Mouse (Mus musculus) liver, embryonic 14.5 days (tissue): ENCODE measurements at regions not wholly inside any gene's neighbourhood (a gene's known extent, or its start where the extent isn't known, plus 50 kb on each side); places are given as distances from the start of the nearest gene placed in this dataset.
A peak's percentile ranks its signal among the peaks of the same experiment; 100 is the strongest.

Experiments used
- ATAC-seq: fragments of 200-750 bp; cut with Nextera tagmentation; 2 replicates; pipeline ENCODE4 v1.8.0; 2017; ENCODE audit warnings: moderate number of reproducible peaks, mild to moderate bottlenecking, moderate library complexity; ENCODE audit not compliant: insufficient read depth
- DNase-seq, 3 experiments: peaks; one replicate each; pipeline ENCODE4 v3.0.0-alpha.2; 2012 to 2013; ENCODE audit warnings: low read depth in 3 of 3, low spot score in 3 of 3
- H3K27ac ChIP-seq: fragments of 300-500 bp; sonication (generic); 2 replicates; pipeline ENCODE4 v1.5.1; 2014; ENCODE audit warnings: moderate library complexity, mild to moderate bottlenecking, control low read depth, inconsistent platforms
- H3K27me3 ChIP-seq: fragments of 300-500 bp; sonication (generic); 2 replicates; pipeline ENCODE4 v1.6.1; 2014; ENCODE audit warnings: mild to moderate bottlenecking, low read length, moderate library complexity; ENCODE audit not compliant: control insufficient read depth, insufficient read depth
- H3K36me3 ChIP-seq: fragments of 300-500 bp; sonication (generic); replicated peaks from 2 replicates; pipeline ENCODE4 v1.6.1; 2014; ENCODE audit warnings: low read depth; ENCODE audit not compliant: control insufficient read depth, insufficient read depth
- H3K4me1 ChIP-seq, 2 experiments: fragments of 200-500 bp in 1 of 2; fragments of 300-500 bp in 1 of 2; sonication (generic) in 1 of 2; replicated peaks; 2 replicates each; pipeline ENCODE4 v1.6.1; 2012 to 2014; ENCODE audit warnings: antibody characterized with exemption in 1 of 2, inconsistent platforms in 1 of 2, low read length in 1 of 2; ENCODE audit not compliant: control insufficient read depth in 2 of 2, insufficient read depth in 2 of 2
- H3K4me2 ChIP-seq: fragments of 300-500 bp; sonication (generic); 2 replicates; pipeline ENCODE4 v1.6.1; 2014; ENCODE audit warnings: low read depth, mild to moderate bottlenecking, control low read depth, moderate library complexity
- H3K4me3 ChIP-seq, 2 experiments: fragments of 200-500 bp in 1 of 2; fragments of 300-500 bp in 1 of 2; sonication (generic) in 1 of 2; 2 replicates each; pipeline ENCODE4 v1.5.1; 2012 to 2014; ENCODE audit warnings: low read depth in 2 of 2, low read length in 2 of 2, mild to moderate bottlenecking in 2 of 2, control low read depth in 1 of 2, inconsistent platforms in 1 of 2, moderate library complexity in 1 of 2; ENCODE audit not compliant: insufficient read depth in 1 of 2
- H3K9ac ChIP-seq: fragments of 300-500 bp; sonication (generic); replicated peaks from 2 replicates; pipeline ENCODE4 v1.6.1; 2014; ENCODE audit warnings: mild to moderate bottlenecking, control low read depth, moderate library complexity
- H3K9me3 ChIP-seq: fragments of 300-500 bp; sonication (generic); 2 replicates; pipeline ENCODE4 v1.6.1; 2016; ENCODE audit warnings: low read length, mixed read lengths; ENCODE audit not compliant: control insufficient read depth
- CTCF ChIP-seq: IDR thresholded peaks from 2 replicates; pipeline ENCODE4 v1.5.1; 2016; ENCODE audit warnings: antibody characterized with exemption, low read depth, control low read depth
- EP300 ChIP-seq: IDR thresholded peaks from 2 replicates; pipeline ENCODE4 v1.6.1; 2016; ENCODE audit warnings: antibody characterized with exemption, low read depth
- WGBS: fragments of 180-500 bp; shearing (Covaris S2); extraction: QIAGEN DNeasy Blood & Tissue Kit; methylation state at CpG from one replicate; pipeline ENCODE4 v1.1.7; 2014; ENCODE audit not compliant: insufficient replicate concordance; 5-methylcytosine and 5-hydroxymethylcytosine counted together

DNA sequence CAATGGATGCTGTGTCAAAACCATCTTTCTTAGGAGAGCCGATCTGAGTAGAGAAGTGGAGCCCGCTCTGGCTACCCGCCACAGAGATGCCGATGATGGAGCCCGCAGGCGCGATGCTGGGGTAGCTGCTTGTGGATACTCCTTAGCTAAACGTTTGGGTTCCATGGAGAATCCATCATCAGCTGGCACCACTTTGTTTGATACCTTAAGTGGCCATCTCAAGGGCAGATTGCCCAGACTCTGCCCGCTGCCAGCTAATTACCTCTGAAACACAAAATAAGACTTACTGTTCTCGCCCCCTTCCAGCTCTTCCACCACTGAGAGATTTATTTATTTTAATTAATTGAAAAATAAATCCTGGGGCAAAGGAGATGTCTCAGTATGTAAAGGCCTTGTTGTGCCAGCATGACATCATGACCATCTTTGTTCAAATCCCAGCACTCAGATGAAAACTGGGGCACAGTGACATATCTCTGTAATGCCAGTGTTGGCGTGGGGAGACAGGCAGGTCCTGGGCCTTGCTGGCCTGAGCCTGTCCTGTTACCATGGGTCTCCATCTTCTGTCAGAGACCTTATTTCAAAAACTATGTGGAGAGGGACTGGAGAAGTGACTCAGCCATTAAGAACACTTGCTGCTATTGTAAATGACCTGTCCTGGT is 132.1 kb upstream of the Fermt1 start:
- Histone ChIP-seq H3K9ac (no peak overlapping the region), H3K4me2 (no peak overlapping the region), H3K27ac (no peak overlapping the region), H3K36me3 (no peaks in the 10 kb centered on the region), H3K4me3 (no peak overlapping the region), H3K4me1 (no peaks in the 10 kb centered on the region), H3K27me3 (no peaks in the 10 kb centered on the region), H3K9me3 (no peaks in the 10 kb centered on the region)
- DNase-seq (no peak), ATAC-seq (no peak)
- WGBS, result 66% methylated on average over 11 of the region's 11 CpGs
- TF ChIP-seq CTCF, result no peak
- no peak for TF ChIP-seq EP300

DNA sequence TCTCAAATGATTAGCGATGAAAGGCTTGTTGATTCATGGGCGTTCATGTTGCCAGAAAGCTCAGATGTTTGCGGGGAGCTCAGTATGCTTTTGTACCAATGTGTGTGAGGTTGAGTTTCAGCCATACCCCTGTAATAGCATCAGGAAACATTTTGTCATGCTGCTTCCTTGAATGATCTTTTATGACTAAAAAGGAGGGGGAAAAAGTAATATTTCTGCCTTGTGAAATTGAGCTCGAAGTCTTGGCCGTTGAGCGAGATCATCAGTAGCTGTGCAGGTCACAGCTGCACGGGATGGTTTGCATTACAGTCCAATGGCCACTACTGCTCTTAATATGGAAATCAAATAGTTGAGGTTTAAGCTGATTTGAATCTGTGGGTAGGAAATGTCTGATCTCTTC is 145.3 kb upstream of the Fermt1 start:
- Histone ChIP-seq H3K36me3 (no peaks in the 10 kb centered on the region), H3K27ac (no peak overlapping the region), H3K9ac (no peak overlapping the region), H3K4me3 (no peak overlapping the region), H3K4me1 (no peaks in the 10 kb centered on the region), H3K4me2 (no peak overlapping the region), H3K27me3 (no peaks in the 10 kb centered on the region), H3K9me3 (no peaks in the 10 kb centered on the region)
- ATAC-seq (no peak), DNase-seq (no peak)
- TF ChIP-seq CTCF (no peak), EP300 (no peak)
- WGBS, result 73% methylated on average over 7 of the region's 7 CpGs

DNA sequence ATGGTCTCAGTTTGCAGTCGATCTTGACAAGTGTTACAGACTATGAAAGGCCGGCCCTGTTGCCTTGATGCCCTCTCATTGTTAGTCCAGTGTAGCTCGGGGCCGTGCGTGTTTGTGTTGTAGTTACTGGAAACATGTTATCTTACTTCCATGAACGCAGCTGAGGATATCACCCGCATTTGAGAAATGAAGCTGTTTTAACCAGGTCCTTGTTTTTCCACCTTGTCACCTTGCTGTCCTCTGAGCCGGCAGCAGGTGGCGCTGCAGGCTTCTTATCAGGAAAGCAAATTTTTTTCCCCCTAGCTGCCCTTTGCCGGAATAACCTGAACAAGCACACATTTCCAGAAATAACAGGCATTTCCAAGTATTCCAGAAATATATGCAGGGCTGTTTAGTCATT is 167.9 kb upstream of the Fermt1 start:
- H3K36me3 ChIP-seq, result no peaks in the 10 kb centered on the region
- peak; percentile 1 to 13 (median 3) for DNase-seq
- H3K4me1 ChIP-seq, result no peaks in the 10 kb centered on the region
- H3K9me3 ChIP-seq, result no peaks in the 10 kb centered on the region
- ATAC-seq, result no peak
- no peak overlapping the region for H3K4me2 ChIP-seq
- no peak overlapping the region for H3K9ac ChIP-seq
- 20% methylated on average over 10 of the region's 10 CpGs for WGBS
- H3K4me3 ChIP-seq, result no peak overlapping the region
- no peaks in the 10 kb centered on the region for H3K27me3 ChIP-seq
- H3K27ac ChIP-seq, result no peak overlapping the region
- TF ChIP-seq EP300 (no peak), CTCF (peak; percentile 78)

DNA sequence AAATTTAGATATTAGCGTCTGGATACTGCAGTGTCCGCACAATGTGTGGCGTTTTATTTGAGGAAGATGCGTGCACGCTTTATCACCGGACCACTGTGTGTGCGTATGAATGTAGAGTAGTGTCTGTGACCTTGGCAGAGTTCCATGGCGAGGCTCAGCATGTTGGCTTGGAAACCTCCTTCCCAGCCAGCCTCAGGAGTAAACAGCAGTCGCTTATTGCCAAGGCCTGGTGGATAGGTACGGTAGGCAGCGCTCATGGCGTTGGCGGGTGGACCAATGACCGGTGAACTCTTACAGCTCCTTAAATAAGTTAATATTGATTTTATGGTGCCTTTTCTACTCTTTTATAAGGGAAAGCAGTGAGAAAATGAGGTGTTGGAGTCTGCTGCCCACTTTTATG is 172.9 kb upstream of the Fermt1 start:
- H3K27me3 ChIP-seq, result no peaks in the 10 kb centered on the region
- 79% methylated on average over 14 of the region's 14 CpGs for WGBS
- H3K4me1 ChIP-seq, result no peaks in the 10 kb centered on the region
- H3K4me2 ChIP-seq, result no peak overlapping the region
- TF ChIP-seq CTCF (no peak), EP300 (no peak)
- H3K4me3 ChIP-seq, result no peak overlapping the region
- H3K27ac ChIP-seq, result no peak overlapping the region
- ATAC-seq (no peak), DNase-seq (no peak)
- no peak overlapping the region for H3K9ac ChIP-seq
- no peaks in the 10 kb centered on the region for H3K9me3 ChIP-seq
- no peaks in the 10 kb centered on the region for H3K36me3 ChIP-seq

DNA sequence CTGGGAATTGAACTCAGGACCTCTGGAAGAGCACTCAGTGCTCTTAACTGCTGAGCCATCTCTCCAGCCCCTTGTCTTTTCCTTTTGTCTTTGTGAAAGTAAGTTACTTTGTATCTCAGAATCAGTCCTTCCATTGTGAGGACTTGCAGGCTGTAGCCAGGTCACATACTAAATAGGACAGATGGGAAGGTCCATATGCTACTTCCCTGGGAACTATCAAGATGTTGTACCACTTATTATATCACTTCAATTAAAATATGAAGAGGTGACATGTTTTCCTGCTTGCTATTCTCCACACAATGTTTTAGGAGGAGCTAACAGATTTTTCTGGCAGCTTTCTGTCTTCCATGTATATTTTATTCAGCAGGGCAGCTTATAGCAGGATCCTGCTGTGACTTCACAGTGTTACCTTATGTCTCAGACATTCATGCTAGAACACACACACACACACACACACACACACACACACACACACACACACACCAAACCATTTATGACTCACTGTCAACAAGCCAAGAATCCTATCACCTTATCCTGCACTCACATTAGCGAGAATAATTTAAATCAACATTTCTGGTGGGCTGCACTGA is 179.6 kb upstream of the Fermt1 start:
- no peak for DNase-seq
- Histone ChIP-seq H3K27me3 (no peaks in the 10 kb centered on the region), H3K27ac (no peak overlapping the region), H3K36me3 (no peaks in the 10 kb centered on the region), H3K4me1 (no peaks in the 10 kb centered on the region), H3K9me3 (no peaks in the 10 kb centered on the region), H3K4me3 (no peak overlapping the region), H3K4me2 (no peak overlapping the region), H3K9ac (no peak overlapping the region)
- no peak for TF ChIP-seq CTCF
- ATAC-seq, result no peak
- 52% methylated on average over 1 of the region's 1 CpGs for WGBS
